Mouse (Mus musculus) liver, postnatal 0 days (tissue): ENCODE results near the gene Slc38a4. TPM values are rescaled to one million over a fixed set of nuclear protein-coding genes. Genes with fewer than 3 reads are reported as not detected.

Experiments
- ATAC-seq: fragments of 200-750 bp; cut with Nextera tagmentation; 2 replicates; pipeline ENCODE4 v1.8.0; 2017; ENCODE audit warnings: mild to moderate bottlenecking, moderate library complexity
- DNase-seq: peaks from one replicate; pipeline ENCODE4 v3.0.0-alpha.2; 2016
- H3K27ac ChIP-seq: fragments of 300-500 bp; sonication (generic); 2 replicates; pipeline ENCODE4 v1.5.1; 2014; ENCODE audit warnings: antibody characterized with exemption, moderate library complexity, mild to moderate bottlenecking, low read depth
- H3K27me3 ChIP-seq: fragments of 300-500 bp; sonication (generic); 2 replicates; pipeline ENCODE4 v1.6.1; 2014; ENCODE audit warnings: low read length, control low read depth, mixed read lengths; ENCODE audit not compliant: insufficient read depth
- H3K36me3 ChIP-seq: fragments of 300-500 bp; sonication (generic); replicated peaks from 2 replicates; pipeline ENCODE4 v1.6.1; 2014; ENCODE audit warnings: mild to moderate bottlenecking, control low read depth, low read length, moderate library complexity, mixed read lengths; ENCODE audit not compliant: insufficient read depth
- H3K4me1 ChIP-seq: fragments of 300-500 bp; sonication (generic); 2 replicates; pipeline ENCODE4 v1.6.1; 2014; ENCODE audit warnings: antibody characterized with exemption, mild to moderate bottlenecking, control low read depth; ENCODE audit not compliant: insufficient read depth
- H3K4me2 ChIP-seq: fragments of 300-500 bp; sonication (generic); 2 replicates; pipeline ENCODE4 v1.6.1; 2014; ENCODE audit warnings: low read depth, mild to moderate bottlenecking, low read length, moderate library complexity, mixed read lengths
- H3K4me3 ChIP-seq: fragments of 300-500 bp; sonication (generic); 2 replicates; pipeline ENCODE4 v1.5.1; 2014; ENCODE audit warnings: low read depth, low read length
- H3K9ac ChIP-seq: fragments of 300-500 bp; sonication (generic); replicated peaks from 2 replicates; pipeline ENCODE4 v1.6.1; 2014; ENCODE audit warnings: mild to moderate bottlenecking, moderate library complexity
- H3K9me3 ChIP-seq: fragments of 300-500 bp; sonication (generic); 2 replicates; pipeline ENCODE4 v1.6.1; 2016; ENCODE audit warnings: mild to moderate bottlenecking, control low read depth, low read length, mixed read lengths
- CTCF ChIP-seq: sonication (generic); IDR thresholded peaks from 2 replicates; pipeline ENCODE4 v1.5.1; 2016; ENCODE audit warnings: antibody characterized with exemption, low read depth
- EP300 ChIP-seq: IDR thresholded peaks from 2 replicates; pipeline ENCODE4 v1.6.1; 2016; ENCODE audit warnings: antibody characterized with exemption, low read depth, mild to moderate bottlenecking
- WGBS: fragments of 180-500 bp; shearing (Covaris S2); extraction: QIAGEN DNeasy Blood & Tissue Kit; methylation state at CpG from one replicate; pipeline ENCODE4 v1.1.7; 2014; ENCODE audit not compliant: insufficient replicate concordance; 5-methylcytosine and 5-hydroxymethylcytosine counted together
- polyA plus RNA-seq: library from polyadenylated mRNA; unstranded; fragments of >200 nt; fragmentation: Nextera tagmentation; extraction: Ambion mirVana; gene quantifications from 2 replicates; pipeline ENCODE4 v1.2.1, GENCODE M21; 2015

Gene Slc38a4
- polyA plus RNA-seq, 1 experiment from 2014 or later = 295 TPM

- H3K27me3 ChIP-seq = no peaks in the 10 kb centered on the region
These were observed 17.4 kb upstream of the Slc38a4 start for GRCm38 (mm10) chr15:97072859-97073826.

GRCm38 (mm10) chr15:97067340-97068136 is 11.8 kb upstream of the Slc38a4 start:
- Histone ChIP-seq H3K4me3 (no peak overlapping the region), H3K9me3 (no peaks in the 10 kb centered on the region), H3K4me2 (peak overlapping the region; percentile 13; the same call in 1 of the 2 replicates), H3K27me3 (no peaks in the 10 kb centered on the region), H3K36me3 (no peaks in the 10 kb centered on the region), H3K9ac (no peak overlapping the region), H3K4me1 (0 out of 2 replicates have a peak, but pooled peaks cover 4% of the 10 kb centered on the region), H3K27ac (peak overlapping the region; percentile 55; the same call in 1 of the 2 replicates)
- 35% methylated on average over 8 of the region's 8 CpGs for WGBS
- TF ChIP-seq CTCF = no peak
- TF ChIP-seq EP300 = no peak
- DNase-seq (no peak), ATAC-seq (peak; percentile 35; the same call in 1 of the 2 replicates)

More at GRCm38 (mm10) chr15:97072859-97073826, 17.4 kb upstream of the Slc38a4 start:
- ATAC-seq (no peak), DNase-seq (no peak)
- H3K9me3 ChIP-seq = no peaks in the 10 kb centered on the region
- H3K4me2 ChIP-seq = no peak overlapping the region
- no peak overlapping the region for H3K4me3 ChIP-seq
- peaks cover 11% of the 10 kb centered on the region for H3K4me1 ChIP-seq
- no peak overlapping the region for H3K27ac ChIP-seq
- WGBS = 63% methylated on average over 13 of the region's 13 CpGs
- H3K36me3 ChIP-seq = no peaks in the 10 kb centered on the region
- H3K9ac ChIP-seq = no peak overlapping the region
- TF ChIP-seq CTCF (no peak), EP300 (no peak)

DNA sequence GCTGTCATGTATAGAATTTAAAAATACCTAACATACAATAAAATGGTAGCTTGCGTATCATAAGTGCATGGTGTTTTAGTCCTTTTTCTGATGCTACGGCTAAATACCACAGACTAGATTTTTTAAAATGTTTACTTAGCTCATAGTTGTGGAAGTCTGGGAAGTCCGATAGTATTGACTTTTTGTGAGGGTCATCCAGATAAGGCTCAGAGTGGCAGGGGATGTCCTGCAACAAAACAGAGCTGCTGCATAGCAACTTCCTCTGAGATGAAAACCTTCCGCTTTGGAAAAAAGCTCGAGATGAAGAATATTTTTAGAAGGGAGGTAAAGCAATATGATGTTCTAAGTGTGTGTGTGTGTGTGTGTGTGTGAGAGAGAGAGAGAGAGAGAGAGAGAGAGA is 11.2 kb upstream of the Slc38a4 start:
- DNase-seq = no peak
- H3K27ac ChIP-seq = peak overlapping the region; percentile 55; the same call in 1 of the 2 replicates
- ATAC-seq = peak; percentile 45; the same call in 1 of the 2 replicates

DNA sequence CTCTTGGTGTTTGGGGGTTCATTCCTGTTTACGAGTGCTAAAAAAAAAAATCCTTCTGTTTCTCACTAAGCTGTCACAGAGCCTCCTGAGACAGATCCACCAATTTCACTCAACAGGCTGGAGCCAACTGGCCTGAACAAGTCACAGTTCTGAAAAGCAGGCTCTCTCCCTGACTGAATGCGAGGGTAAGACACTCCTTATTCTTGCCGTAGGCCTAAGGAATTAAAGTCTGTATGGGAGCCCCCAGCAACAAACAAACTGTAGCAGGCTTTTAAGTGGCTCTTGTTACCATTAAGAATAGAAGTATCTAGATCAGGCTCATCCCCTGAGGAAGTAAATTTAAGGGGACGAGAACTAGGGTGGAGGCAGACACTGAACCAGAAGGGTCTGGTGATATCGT is 7.5 kb upstream of the Slc38a4 start:
- ATAC-seq (no peak), DNase-seq (no peak)
- no peak overlapping the region for H3K9ac ChIP-seq
- H3K36me3 ChIP-seq = no peaks in the 10 kb centered on the region
- no peak for TF ChIP-seq CTCF
- TF ChIP-seq EP300 = no peak
- 87% methylated on average over 5 of the region's 5 CpGs for WGBS
- H3K4me3 ChIP-seq = no peak overlapping the region
- no peak overlapping the region for H3K27ac ChIP-seq
- H3K4me1 ChIP-seq = peaks cover 14% of the 10 kb centered on the region
- no peaks in the 10 kb centered on the region for H3K27me3 ChIP-seq
- H3K9me3 ChIP-seq = no peaks in the 10 kb centered on the region
- H3K4me2 ChIP-seq = no peak overlapping the region

More for the DNA sequence above, 11.2 kb upstream of the Slc38a4 start:
- no peak overlapping the region for H3K4me3 ChIP-seq
- no peaks in the 10 kb centered on the region for H3K9me3 ChIP-seq
- no peak overlapping the region for H3K9ac ChIP-seq
- TF ChIP-seq EP300 (no peak), CTCF (no peak)
- 23% methylated on average over 5 of the region's 5 CpGs for WGBS
- H3K36me3 ChIP-seq = no peaks in the 10 kb centered on the region
- 0 out of 2 replicates have a peak overlapping the region, but pooled peaks have one; percentile 13 for H3K4me2 ChIP-seq
- H3K27me3 ChIP-seq = no peaks in the 10 kb centered on the region
- H3K4me1 ChIP-seq = 0 out of 2 replicates have a peak, but pooled peaks cover 4% of the 10 kb centered on the region

GRCm38 (mm10) chr15:97060973-97061372 is 5.2 kb upstream of the Slc38a4 start:
- H3K36me3 ChIP-seq = no peaks in the 10 kb centered on the region
- DNase-seq (no peak), ATAC-seq (no peak)
- no peaks in the 10 kb centered on the region for H3K9me3 ChIP-seq
- 79% methylated on average over 8 of the region's 8 CpGs for WGBS
- H3K4me2 ChIP-seq = no peak overlapping the region
- no peak overlapping the region for H3K27ac ChIP-seq
- H3K4me1 ChIP-seq = peaks cover 10% of the 10 kb centered on the region
- TF ChIP-seq CTCF = no peak
- no peak for TF ChIP-seq EP300
- no peak overlapping the region for H3K4me3 ChIP-seq
- H3K27me3 ChIP-seq = no peaks in the 10 kb centered on the region
- no peak overlapping the region for H3K9ac ChIP-seq
